Mouse (Mus musculus) CD4-positive helper T cell, adult 2 months (primary cell): ENCODE measurements around the gene Ksr2.
A peak's percentile ranks its signal among the peaks of the same experiment; 100 is the strongest.
"Not testable (repeated sequence)": the region's sequence is repeated elsewhere in the genome, so short reads cannot be mapped to it uniquely, and the experiment has no call there.

ENCODE experiments used
- DNase-seq: peaks from one replicate; pipeline ENCODE4 v3.0.0-alpha.2; 2012; ENCODE audit warnings: low read depth, missing footprints, low spot score

Gene Ksr2

GRCm38 (mm10) chr5:117413507-117414501 lies at the start of gene Ksr2:
Ksr2 (plus strand) TSS chr5:117414000.
- DNase-seq, result peak; percentile 28

- DNase-seq, result no peak
Observed at GRCm38 (mm10) chr5:117364821-117365220, 49.0 kb upstream of the Ksr2 start.

- DNase-seq, result no peak
Observed at GRCm38 (mm10) chr5:117365904-117366561, 47.8 kb upstream of the Ksr2 start.

GRCm38 (mm10) chr5:117367206-117367605 lies 46.6 kb upstream of the Ksr2 start:
- no peak for DNase-seq

- DNase-seq, result no peak
Observed at GRCm38 (mm10) chr5:117370592-117370991, 43.2 kb upstream of the Ksr2 start.

GRCm38 (mm10) chr5:117373418-117373817 lies 40.4 kb upstream of the Ksr2 start:
- no peak for DNase-seq

DNA sequence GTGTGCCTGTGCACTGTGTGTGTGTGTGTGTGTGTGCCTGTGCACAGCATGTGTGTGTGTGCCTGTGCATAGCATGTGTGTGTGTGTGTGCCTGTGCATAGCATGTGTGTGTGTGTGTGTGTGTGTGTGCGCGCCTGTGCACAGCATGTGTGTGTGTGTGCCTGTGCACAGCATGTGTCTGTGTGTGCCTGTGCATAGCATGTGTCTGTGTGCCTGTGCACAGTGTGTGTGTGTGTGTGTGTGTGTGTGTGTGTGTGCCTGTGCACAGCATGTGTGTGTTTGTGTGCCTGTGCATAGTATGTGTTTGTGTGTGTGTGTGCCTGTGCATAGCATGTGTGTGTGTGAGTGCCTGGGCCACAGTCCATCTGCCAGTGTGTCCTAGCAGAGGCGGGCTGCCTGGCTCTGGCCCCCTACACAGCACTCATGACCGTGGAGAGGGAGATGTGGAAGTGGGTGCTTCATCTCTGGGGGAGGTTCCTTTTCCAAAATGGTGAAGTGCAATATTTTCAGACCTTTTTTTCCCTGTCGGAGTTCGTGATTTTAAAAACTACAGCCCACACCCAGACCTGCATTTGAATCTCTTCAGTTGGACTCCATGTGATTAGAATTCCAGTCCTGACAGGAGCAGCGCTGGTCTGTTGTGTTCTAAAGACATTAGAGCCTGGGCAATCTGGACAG lies 39.3 kb upstream of the Ksr2 start:
- DNase-seq, result no peak

GRCm38 (mm10) chr5:117376331-117376761 lies 37.5 kb upstream of the Ksr2 start:
- DNase-seq, result no peak

GRCm38 (mm10) chr5:117377731-117378130 lies 36.1 kb upstream of the Ksr2 start:
- not testable (repeated sequence) for DNase-seq

DNA sequence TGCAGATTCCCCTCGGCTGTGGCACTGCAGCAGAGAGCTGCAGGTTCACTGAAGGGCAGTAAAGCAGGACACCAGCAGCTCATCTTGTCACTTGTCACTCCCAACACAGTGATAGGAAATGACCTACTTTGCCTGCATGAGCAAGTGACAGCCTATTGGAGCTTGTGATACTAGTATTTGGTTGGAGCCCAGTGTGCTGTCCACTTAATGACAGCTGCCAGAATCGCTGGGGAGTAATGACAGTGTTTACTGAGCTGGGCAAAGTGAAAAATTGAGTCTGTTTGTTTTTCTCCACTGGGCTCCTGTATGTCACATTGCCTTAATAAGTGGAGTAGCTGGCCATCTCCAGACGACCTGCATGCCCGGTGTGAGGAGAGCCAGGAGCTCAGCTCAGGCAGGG lies 33.6 kb upstream of the Ksr2 start:
- DNase-seq, result no peak

DNA sequence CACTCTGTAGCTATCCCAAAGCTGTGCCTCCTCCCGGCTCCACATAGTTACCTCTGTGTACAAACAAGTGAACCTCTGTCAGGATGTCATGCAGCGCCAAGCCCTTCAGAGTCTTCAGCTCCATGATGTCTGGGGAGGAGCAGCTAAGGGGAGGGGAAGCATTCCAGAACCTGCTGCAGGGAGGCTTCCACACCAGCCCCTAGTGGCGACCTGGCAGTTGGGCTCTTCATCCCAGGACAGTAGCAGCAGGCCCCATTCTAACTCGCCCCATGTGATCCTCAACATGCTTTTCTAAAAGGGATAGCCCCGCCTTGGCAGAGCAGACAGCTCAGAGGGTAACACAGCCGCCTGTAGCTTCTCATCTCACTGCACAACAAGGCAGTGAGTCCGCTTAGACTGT lies 32.0 kb upstream of the Ksr2 start:
- DNase-seq, result no peak

GRCm38 (mm10) chr5:117383198-117383597 lies 30.6 kb upstream of the Ksr2 start:
- no peak for DNase-seq

GRCm38 (mm10) chr5:117388296-117388751 lies 25.5 kb upstream of the Ksr2 start:
- DNase-seq, result peak; percentile 71

- peak; percentile 94 for DNase-seq
Observed at GRCm38 (mm10) chr5:117388877-117389276, 24.9 kb upstream of the Ksr2 start, which contains the start of gene Rfc5. Rfc5 (minus strand) TSS chr5:117389047.

DNA sequence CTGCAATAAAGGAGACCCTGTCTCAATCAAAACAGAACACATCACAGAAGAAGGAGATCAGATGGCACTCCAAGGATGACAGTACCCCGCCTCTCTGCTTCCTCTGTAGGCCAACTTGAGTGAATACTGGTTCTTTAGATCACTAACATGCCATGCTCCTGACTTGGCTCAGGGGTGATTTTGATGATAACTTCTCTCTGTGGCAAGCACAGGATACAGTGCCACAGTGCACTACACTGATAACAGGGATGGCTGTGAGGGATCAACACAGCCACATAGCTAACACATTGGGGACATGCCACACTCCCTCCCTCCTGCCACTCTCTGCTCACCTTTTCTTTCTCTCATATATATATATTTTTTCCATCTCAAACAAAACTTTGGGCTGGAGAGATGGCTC lies 22.9 kb upstream of the Ksr2 start:
- DNase-seq, result no peak

GRCm38 (mm10) chr5:117395834-117396233 lies 18.0 kb upstream of the Ksr2 start:
- no peak for DNase-seq

GRCm38 (mm10) chr5:117396596-117397014 lies 17.2 kb upstream of the Ksr2 start:
- no peak for DNase-seq

- DNase-seq, result no peak
Observed at GRCm38 (mm10) chr5:117397371-117397770, 16.4 kb upstream of the Ksr2 start.

DNA sequence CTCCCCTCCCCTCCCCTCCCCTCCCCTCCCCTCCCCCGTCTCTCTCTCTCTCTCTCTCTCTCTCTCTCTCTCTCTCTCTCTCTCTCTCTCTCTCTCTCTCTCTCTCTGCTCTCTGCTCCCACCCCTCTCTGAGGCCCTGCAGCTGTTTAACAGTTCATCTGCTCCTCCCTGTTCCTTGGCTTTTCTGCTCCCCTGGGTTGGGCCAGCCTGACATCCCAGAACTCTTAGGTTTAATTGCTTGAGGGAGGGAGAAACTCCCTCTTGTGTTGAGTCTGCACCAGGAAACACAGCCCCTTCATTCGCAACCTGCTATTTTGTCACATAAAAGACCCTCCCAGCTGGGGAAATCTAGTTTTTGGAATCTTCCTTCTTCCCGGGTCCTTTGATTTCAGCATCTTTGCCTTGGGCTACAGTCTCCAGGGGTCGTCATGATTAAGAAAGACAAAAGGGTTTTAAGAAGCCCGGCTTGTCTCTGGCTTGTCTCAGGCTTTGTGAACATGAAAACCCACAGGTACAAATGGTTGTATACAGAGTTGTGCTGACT lies 15.7 kb upstream of the Ksr2 start:
- no peak for DNase-seq

- DNase-seq, result no peak
Observed at GRCm38 (mm10) chr5:117399281-117399680, 14.5 kb upstream of the Ksr2 start.

GRCm38 (mm10) chr5:117403609-117404008 lies 10.2 kb upstream of the Ksr2 start:
- no peak for DNase-seq

DNA sequence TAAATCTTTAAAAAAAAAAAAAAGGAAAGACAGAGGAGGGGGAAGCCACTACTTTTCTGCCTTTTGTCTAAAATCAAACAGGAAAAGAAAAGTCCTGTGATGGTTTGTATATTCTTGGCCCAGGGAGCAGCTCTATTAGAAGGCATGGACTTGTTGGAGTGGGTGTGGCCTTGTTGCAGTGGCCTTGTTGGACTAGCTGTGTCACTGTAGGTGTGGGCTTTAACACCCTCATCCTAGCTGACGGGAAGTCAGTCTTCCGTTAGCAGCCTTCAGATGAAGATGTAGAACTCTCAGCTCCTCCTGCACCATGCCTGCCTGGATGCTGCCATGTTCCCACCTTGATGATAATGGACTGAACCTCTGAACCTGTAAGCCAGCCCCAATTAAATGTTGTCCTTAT lies 9.1 kb upstream of the Ksr2 start:
- DNase-seq, result not testable (repeated sequence)
